Mouse (Mus musculus): ENCODE data around the gene Olfr1420. TPM values are rescaled to one million over a fixed set of nuclear protein-coding genes. Genes with fewer than 3 reads are reported as not detected.
A peak's percentile ranks its signal among the peaks of the same experiment; 100 is the strongest.
"Not testable (repeated sequence)": the region's sequence is repeated elsewhere in the genome, so short reads cannot be mapped to it uniquely, and the experiment has no call there.

Gene Olfr1420
- total RNA-seq (2017) = not detected in 2 replicates

DNA sequence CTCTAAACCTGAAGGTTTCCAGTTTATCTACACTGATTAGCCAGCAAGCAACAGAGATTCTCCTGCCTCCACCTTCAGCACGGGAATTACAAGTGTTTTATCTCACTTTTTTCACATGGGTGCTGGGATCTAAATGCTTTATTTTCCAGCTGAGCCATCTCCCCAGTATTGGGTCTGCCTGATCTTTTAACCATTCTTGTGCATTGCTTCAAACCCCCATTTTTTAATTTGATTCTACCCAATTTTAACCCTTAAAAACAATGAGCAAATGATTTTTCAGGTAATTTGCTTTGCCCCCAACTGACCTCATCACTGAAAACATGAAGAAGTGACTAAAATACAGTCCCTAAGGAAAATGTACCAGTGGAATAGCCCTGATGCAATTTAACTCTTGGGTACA is at the start of gene Olfr1420:
Olfr1420 (plus strand) TSS at position 301 of the 400 bp plus-strand sequence.
- no peak for ATAC-seq (replicated peaks; ENCODE audit: low read depth, poor library complexity, severe bottlenecking)

DNA sequence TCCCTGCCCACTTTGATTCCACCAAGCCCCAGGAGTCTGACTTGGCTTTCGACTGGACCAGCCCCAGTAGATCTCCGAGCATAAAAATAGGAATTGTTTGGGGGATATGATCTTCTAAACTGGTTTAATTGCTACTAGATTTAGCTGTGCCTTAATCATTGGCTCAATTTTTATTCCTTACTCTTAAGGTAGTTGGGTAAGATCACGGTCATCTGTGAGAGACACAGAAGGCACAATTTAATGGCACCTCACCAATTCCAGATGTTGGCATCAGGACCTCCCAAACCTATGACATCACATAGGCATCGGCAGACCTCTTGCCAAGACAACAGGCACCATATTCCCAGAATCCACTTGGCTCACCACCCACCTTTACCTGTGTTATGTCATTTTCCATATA is 47.2 kb upstream of the Olfr1420 start, which contains the start of gene Olfr1417:
Olfr1417 (minus strand) TSS at position 101 of the 400 bp plus-strand sequence.
- no peak for ATAC-seq (replicated peaks; ENCODE audit: low read depth, poor library complexity, severe bottlenecking)

DNA sequence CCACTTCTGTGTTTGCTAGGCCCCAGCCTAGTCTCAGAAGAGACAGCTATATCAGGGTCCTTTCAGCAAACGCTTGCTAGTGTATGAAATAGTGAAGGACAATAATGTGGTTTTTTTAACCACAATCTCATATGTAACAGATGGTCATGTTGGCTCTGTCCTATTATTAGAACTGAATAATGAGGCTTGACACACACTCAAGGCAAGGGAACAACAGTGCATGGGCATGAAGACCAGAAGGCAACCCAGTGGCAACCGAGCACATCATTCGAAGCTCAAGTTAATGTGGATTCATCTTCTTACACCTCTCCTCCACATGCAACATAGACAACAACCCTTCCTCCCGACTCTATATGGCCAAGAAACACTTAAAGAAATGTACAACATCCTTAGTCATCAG is 40.0 kb upstream of the Olfr1420 start:
- ATAC-seq (replicated peaks; ENCODE audit: low read depth, poor library complexity, severe bottlenecking) = peak; percentile 78

DNA sequence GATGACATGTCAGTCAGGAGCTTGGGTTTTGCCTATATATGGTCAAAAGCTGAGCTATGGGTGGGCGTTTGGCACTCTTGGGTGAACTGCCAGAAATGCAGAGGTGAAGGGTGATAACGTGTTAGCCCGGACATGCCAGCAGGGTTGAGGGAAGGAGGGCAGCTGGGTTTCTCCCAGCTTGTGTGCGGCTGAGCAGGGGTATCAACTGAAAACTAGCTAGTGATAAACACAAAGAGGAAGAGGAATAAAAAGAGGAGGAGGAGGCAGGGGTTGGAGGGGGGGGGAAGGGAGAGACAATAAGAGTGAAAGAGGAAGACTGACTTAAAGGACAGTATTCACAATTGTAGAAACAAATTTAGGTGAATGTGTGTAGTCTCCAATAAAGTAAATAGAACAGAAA is 33.7 kb upstream of the Olfr1420 start:
- peak; percentile 62; the same call in 1 of the 2 replicates for ATAC-seq (replicated peaks; ENCODE audit: low read depth, poor library complexity, severe bottlenecking)

DNA sequence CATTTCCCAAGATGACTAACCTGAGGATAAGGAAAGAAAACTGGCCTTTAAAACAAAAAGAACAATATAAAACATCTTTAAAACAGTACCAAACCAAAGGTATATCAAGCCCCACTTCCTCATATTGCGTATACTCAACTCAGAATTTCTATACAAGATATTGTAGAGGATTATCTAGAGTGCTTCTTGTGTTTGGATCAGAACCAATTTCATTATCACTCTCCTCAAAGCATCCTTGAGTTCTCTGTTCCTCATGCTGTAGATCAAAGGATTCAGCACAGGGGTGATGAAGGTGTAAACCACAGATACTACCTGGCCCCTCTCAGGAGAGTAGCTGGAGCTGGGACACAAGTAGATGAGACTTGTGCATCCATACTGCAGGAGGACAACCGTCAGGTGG is 31.5 kb upstream of the Olfr1420 start:
- ATAC-seq (replicated peaks; ENCODE audit: low read depth, poor library complexity, severe bottlenecking) = no peak

DNA sequence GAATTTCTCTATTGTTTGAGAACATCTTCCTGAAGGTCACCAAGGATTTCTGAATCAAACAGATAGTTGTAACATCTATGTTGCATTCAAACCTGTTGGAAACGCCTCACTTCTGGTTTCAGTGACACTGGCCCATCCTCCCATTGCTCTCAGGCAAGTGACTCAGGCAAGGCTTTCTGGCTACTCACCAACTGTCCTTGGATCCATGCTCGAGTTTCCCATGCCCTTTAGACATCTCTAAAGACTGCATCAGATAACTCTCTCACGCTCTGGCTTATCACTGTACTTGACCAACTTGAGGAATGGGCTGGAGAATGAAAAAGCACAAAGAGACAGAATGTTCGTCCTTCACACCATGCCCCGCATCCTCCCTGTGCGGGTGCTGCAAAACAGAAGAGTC is 29.9 kb upstream of the Olfr1420 start:
- ATAC-seq (replicated peaks; ENCODE audit: low read depth, poor library complexity, severe bottlenecking) = no peak

DNA sequence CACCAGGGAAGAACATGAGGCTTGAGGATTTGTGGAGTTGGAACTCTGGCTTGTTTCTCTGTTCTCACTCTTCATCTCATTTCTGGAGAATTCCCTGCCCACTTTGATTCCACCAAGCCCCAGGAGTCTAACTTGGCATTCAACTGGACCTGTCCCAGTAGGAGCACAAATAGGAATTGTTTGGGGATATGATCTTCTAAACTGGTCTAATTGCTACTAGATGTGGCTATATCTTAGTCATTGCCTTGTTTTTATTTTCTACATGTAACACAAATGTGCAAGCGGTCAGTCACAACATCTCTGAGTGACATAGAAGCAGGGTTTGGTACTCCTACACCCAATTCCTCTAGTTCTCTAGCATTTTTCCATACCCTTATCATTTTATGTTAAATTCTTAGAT is 25.4 kb upstream of the Olfr1420 start, which contains the start of gene Olfr1418:
Olfr1418 (minus strand) TSS at position 101 of the 400 bp plus-strand sequence.
- no peak for ATAC-seq (replicated peaks; ENCODE audit: low read depth, poor library complexity, severe bottlenecking)

DNA sequence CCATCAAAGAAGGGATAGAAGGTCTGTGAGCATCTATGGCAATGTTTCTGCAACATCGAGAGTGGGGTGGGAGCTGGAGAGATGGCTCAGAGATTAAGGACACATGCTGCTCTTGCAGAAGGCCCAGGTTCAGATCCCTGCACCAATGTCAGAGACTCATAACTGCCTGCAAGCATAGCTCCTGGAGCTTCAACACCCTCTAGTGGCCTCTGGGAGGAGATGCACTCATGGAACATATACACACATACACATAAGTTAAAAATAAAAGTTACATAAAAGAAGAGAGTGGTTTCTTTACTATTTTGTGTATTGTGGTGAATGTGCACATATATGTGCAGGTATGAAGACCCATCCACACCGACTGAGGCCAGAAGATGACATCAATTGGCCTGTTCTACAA is 18.5 kb upstream of the Olfr1420 start:
- no peak for ATAC-seq (replicated peaks; ENCODE audit: low read depth, poor library complexity, severe bottlenecking)

DNA sequence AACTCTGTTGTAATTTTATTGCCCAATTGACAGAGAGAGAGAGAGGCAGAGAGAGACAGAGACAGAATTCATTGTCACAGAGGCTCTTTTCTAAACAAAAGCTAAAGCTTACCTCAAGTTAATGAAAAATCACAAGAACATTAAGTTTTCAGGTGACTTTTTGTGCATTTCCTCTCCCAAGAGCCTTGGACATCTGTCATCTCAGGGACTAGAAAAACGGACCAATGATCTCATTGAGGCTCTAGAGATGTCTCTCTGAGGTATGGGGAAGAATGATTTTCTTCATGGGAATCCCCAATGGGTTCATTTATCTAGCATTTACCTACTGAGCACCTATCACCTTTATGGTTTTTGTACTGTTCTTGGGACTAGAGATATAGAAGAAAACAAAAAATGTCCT is 11.4 kb upstream of the Olfr1420 start, which contains the start of gene Olfr1419:
Olfr1419 (minus strand) TSS at position 101 of the 400 bp plus-strand sequence.
- no peak for ATAC-seq (replicated peaks; ENCODE audit: low read depth, poor library complexity, severe bottlenecking)

DNA sequence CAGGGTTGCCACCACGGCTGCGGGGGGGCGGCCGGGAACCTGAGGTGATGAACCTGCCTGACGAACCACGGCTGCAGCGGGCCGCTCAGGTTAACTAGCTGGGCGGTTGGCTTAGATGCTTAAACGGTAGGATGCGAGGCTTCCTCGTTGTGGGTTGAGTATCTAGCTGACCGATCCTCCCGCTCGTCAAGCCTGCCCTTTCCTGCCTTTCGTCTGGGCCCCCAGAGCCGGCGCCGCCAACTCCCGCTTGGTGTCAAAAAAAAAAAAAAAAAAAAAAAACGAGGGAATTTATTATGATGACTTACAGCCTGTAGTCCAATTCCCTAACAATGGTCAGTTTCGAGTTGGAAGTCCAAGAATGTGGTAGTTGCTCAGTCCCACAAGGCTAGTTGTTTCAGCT is 8.0 kb upstream of the Olfr1420 start:
- ATAC-seq (replicated peaks; ENCODE audit: low read depth, poor library complexity, severe bottlenecking) = peak; percentile 58; the same call in 1 of the 2 replicates

DNA sequence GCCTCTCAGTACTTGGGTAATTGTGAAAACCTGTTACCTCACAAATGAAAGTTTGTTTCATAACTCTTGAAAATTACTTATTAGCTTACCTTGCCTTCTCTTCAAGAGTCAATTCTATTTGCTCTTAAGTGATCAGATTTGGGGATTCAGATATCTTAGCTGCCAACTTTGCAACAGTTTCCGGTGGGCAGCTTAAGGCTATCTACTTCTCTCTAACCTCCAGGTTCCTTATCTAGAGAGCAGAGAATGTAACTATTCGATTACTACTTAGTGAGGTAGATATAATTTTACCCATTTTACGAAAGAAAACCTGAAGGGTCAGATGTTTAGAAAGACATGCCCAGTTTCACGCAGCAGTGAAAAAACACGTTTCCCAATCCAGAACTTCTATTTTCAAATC is 24.7 kb downstream of the Olfr1420 start:
- no peak for ATAC-seq (replicated peaks; ENCODE audit: low read depth, poor library complexity, severe bottlenecking)

DNA sequence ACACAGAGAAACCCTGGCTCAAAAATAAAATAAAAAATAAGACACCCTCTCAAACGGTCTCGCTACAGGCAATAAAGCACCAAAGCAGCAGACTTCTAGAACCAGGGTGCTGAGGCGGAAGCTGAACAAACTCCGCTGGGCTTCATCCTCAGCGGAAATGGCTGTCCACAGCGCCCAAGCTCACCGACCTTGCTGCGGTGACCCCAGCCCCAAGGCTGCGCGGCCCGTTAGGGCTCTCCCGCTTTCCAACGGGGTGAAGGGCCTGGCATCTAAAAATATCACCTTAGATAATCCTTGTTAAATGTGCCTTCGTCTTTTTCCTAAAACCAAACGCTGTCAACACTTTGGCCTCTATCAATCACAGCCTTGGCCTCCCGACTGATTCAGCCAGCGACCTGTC is 25.2 kb downstream of the Olfr1420 start:
- ATAC-seq (replicated peaks; ENCODE audit: low read depth, poor library complexity, severe bottlenecking) = peak; percentile 27

DNA sequence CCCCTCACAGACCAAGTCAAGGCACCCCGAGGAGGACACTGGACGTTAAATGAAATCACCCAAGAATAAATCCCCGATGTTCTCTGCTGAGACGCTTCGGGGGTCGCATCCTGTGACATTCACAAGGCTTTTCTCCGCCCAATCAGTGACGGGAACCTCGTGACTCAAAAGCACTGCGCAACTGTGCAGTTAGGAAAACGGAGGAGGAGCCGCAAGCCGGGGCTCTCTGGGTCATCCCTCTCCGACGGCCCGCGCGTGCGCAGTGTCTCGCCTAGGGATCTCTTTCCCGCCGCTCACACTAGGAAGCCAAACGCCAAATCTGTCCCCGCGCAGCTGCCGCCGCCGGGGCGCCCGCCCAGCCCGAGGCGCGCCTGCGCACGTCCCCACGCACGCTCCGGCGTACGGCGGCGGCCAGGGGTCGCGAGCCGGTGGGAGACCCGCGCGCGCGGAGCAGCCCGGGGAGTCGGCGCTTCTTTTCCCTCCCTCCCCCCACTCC is 25.7 kb downstream of the Olfr1420 start, which contains the start of gene Patl1:
Patl1 (plus strand) TSS at position 363 of the 496 bp plus-strand sequence.
- ATAC-seq (replicated peaks; ENCODE audit: low read depth, poor library complexity, severe bottlenecking) = peak; percentile 93

DNA sequence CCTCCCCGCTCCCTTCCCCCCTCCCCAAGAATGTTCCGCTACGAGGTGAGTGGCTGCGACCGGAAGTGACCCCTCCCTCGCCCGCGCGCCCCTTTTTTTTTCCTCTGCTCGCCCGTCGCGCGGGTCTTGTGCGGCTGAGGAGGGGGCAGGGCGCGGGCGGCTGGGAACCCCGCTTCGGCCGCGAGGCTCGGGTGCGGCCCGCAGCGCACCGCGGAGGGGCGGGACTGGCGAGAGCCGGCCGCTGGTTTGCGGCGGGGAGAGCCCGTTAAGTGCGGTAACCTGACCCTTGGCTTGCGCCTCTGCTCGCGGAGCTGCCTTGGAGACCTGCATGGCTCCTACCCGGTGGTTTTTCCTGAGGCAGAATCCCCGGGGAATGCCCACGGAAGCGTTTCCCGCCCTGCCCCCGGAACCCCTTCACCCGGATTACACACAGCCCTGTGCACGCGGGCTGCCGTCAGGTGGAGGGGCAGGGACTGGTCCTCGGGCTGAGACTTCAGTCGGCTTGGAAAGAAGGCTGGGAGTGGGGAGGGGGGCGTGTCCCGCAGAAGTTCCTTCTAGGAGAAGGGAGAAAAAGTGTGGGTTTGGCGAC is 26.3 kb downstream of the Olfr1420 start:
- peak; percentile 34; the same call in 1 of the 2 replicates for ATAC-seq (replicated peaks; ENCODE audit: low read depth, poor library complexity, severe bottlenecking)

DNA sequence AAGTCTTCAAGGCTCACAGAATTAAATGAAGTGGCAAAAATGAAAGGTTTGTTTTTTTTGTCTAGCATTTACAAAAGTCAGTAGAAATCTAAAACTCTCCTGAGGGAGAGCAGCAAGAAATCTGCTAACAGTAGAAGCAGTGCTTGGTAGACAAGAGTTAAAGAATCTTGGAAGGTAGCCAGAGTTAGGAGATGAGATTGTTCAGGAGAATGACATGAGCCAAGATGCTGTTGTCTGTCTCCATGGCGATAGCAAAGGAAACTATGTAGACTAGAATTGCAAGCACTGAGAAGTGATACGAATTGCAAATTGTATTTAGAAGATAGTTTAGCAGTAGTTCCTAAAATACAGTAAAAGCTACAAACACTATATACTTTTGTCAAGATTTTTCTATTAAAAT is 29.4 kb downstream of the Olfr1420 start:
- no peak for ATAC-seq (replicated peaks; ENCODE audit: low read depth, poor library complexity, severe bottlenecking)

DNA sequence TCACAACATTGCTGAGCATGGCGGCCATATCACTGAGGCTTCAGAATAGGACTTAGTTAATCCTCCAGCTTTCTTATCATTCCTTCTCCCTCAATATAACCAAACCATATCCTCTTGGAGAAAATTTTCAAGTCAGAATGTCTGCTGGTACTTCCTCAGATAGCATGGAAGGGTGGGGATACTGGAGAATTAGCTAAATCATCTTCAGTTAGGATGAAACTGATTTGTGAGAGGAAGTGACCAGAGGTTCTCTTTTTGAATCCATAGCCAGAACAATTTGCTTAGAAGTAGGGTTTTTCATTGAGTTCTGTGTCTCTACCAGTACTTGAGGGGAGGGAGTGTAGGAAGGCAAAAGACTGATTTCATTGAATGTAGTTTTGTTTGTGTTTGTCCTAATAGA is 35.7 kb downstream of the Olfr1420 start:
- ATAC-seq (replicated peaks; ENCODE audit: low read depth, poor library complexity, severe bottlenecking) = no peak

DNA sequence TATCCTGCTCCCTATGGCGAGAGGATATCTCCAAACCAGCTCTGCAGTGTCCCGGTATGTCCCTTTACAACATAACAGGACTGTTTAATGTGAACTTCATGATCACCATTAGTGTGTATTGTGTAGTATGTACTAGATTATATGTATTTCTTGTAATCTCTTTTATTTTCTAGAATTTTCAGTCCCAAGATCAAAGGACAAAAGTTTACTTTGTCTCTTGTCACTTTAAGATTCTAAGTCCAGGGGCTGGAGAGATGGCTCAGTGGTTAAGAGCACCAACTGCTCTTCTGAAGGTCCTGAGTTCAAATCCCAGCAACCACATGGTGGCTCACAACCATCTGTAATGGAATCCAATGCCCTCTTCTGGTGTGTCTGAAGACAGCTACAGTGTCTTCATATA is 36.1 kb downstream of the Olfr1420 start:
- not testable (repeated sequence) for ATAC-seq (replicated peaks; ENCODE audit: low read depth, poor library complexity, severe bottlenecking)

DNA sequence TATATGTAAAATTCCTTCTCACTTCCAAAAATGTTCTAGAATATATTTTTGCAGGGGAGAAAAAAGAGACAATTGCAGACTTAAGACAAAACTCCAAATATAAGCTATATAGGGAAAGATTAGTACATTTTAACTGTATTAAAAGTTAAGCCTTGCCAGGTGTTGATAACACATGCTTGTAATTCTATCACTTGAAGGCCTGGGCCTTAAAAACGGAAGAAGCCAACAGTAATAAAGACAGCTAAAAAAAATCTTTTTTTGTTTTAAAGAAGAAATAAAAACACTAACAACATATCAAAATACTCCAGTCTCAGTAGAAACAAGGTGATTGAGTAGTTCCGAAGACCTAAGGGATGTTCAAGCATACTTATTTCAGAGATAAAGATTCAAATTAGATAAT is 40.0 kb downstream of the Olfr1420 start:
- no peak for ATAC-seq (replicated peaks; ENCODE audit: low read depth, poor library complexity, severe bottlenecking)

DNA sequence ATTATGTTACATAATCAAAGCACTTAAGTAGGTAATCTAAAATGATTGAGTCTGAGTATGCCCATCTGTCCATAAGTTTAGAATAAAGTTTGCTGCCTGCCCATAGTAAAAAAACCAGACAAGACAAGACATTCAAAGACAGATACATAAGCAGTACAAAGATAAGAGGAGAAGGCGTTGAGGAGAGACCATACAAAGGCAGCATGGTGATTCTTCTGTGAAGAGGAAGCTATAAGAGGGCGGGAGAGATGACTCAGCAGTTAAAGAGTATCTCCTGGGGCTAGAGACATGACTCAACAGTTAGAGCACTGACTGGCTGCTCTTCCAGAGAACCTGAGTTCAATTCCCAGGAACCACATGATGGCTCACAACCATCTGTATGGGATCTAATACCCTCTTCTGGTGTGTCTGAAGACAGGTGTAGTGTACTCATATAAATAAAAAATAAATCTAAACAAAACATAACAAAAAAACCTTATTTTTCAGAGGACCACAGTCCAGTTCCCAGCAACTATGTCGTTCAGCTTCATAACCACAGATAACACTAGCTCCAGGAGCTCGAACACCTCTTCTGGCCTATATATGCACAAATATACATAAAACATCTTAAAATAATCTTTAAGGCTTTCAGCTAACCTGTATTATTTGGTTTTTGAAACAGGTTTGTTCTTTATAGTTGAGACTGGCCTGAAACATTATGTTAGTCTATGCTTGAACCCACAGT is 41.8 kb downstream of the Olfr1420 start:
- ATAC-seq (replicated peaks; ENCODE audit: low read depth, poor library complexity, severe bottlenecking) = peak; percentile 80

DNA sequence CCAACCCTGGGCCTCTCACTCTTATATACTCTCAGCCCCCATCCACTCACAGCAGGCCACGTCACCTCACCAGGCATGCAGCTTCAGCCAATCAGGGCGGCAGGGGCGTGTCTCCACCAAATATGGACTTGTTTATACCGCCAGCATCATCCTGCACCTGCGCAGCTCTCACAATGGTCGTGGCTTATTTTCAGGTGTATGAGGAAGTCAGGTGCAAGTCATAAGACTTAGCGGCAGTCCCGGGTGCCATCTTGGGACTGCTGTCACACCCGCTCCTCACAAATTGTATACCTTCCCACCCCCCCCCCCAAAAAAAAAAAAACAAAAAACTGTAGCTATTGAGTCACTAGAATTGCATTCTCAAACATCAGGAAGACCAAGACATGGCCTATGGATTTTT is 60.1 kb downstream of the Olfr1420 start:
- ATAC-seq (replicated peaks; ENCODE audit: low read depth, poor library complexity, severe bottlenecking) = not testable (repeated sequence)
